Mouse (Mus musculus) olfactory bulb, adult 2 months (tissue): ENCODE results near the gene Lrrc45. TPM values are rescaled to one million over a fixed set of nuclear protein-coding genes. Genes with fewer than 3 reads are reported as not detected.
"Not testable (repeated sequence)": the region's sequence is repeated elsewhere in the genome, so short reads cannot be mapped to it uniquely, and the experiment has no call there.

Experiments used
- H3K27ac ChIP-seq: fragments of 200-500 bp; 2 replicates; pipeline ENCODE4 v1.5.1; 2012; ENCODE audit warnings: low read depth, low read length; ENCODE audit not compliant: insufficient read depth
- H3K4me1 ChIP-seq: fragments of 200-500 bp; 2 replicates; pipeline ENCODE4 v1.6.1; 2012; ENCODE audit warnings: low read length; ENCODE audit not compliant: control insufficient read depth, insufficient read depth
- H3K4me3 ChIP-seq: fragments of 200-500 bp; 2 replicates; pipeline ENCODE4 v1.5.1; 2012; ENCODE audit warnings: mild to moderate bottlenecking, low read depth, low read length, moderate library complexity; ENCODE audit not compliant: insufficient read depth
- CTCF ChIP-seq: fragments of 200-500 bp; IDR thresholded peaks from 2 replicates; pipeline ENCODE4 v1.5.1; 2012; ENCODE audit warnings: low read depth, mild to moderate bottlenecking, low read length, moderate library complexity; ENCODE audit not compliant: insufficient read depth
- POLR2A ChIP-seq: fragments of 200-500 bp; IDR thresholded peaks from 2 replicates; pipeline ENCODE4 v1.6.1; 2012; ENCODE audit warnings: mild to moderate bottlenecking, low read depth, low read length, moderate library complexity; ENCODE audit not compliant: insufficient read depth
- WGBS: fragments of 180-500 bp; shearing (Covaris S2); methylation state at CpG from one replicate; pipeline ENCODE4 v1.1.7; 2018; 5-methylcytosine and 5-hydroxymethylcytosine counted together
- polyA plus RNA-seq: library from polyadenylated mRNA; stranded (reverse); fragments of >200 nt; gene quantifications from 2 replicates; pipeline ENCODE4 v1.2.4, GENCODE M21; 2012; ENCODE audit warnings: low replicate concordance; ENCODE audit not compliant: missing spikeins, insufficient read depth, insufficient read length

Gene Lrrc45
- polyA plus RNA-seq, 1 experiment: not detected

DNA sequence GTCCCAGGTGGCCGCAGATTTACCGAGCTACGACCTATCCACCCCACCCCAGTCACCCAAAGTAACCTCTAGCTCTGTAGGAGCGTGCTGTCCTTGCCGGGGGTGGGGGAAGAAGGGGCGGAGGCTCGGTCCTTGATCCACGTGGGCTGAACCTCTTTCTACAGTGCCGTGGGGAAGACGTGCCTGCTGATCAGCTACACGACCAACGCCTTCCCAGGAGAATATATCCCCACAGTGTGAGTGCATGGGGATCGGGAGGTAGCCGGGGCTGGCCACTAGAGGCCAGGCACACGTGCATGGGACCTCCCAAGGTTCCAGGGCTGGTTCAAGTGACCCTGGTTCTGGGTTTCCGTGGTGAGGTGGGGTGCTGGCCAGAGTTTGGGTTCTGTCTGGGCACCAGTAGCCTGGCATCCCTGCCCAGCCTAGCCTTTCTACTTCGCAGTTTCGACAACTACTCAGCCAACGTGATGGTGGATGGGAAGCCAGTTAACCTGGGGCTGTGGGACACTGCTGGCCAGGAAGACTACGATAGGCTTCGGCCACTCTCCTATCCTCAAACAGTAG is 8.4 kb downstream of the Lrrc45 start:
- H3K27ac ChIP-seq: no peak overlapping the region
- H3K4me1 ChIP-seq: peaks cover 27% of the 10 kb centered on the region
- no peak for TF ChIP-seq POLR2A
- no peak for TF ChIP-seq CTCF
- H3K4me3 ChIP-seq: peak overlapping the region; percentile 66
- 20% methylated on average over 21 of the region's 21 CpGs for WGBS

GRCm38 (mm10) chr11:120722761-120723382 is 9.1 kb downstream of the Lrrc45 start:
- H3K27ac ChIP-seq: no peak overlapping the region
- peaks cover 29% of the 10 kb centered on the region for H3K4me1 ChIP-seq
- no peak overlapping the region for H3K4me3 ChIP-seq
- TF ChIP-seq CTCF: no peak
- TF ChIP-seq POLR2A: no peak
- WGBS: 87% methylated on average over 11 of the region's 11 CpGs

GRCm38 (mm10) chr11:120723509-120723908 is 9.8 kb downstream of the Lrrc45 start:
- TF ChIP-seq POLR2A: no peak
- no peak for TF ChIP-seq CTCF
- Histone ChIP-seq H3K4me1 (peaks cover 29% of the 10 kb centered on the region), H3K4me3 (no peak overlapping the region), H3K27ac (no peak overlapping the region)
- WGBS: 91% methylated on average over 7 of the region's 7 CpGs

DNA sequence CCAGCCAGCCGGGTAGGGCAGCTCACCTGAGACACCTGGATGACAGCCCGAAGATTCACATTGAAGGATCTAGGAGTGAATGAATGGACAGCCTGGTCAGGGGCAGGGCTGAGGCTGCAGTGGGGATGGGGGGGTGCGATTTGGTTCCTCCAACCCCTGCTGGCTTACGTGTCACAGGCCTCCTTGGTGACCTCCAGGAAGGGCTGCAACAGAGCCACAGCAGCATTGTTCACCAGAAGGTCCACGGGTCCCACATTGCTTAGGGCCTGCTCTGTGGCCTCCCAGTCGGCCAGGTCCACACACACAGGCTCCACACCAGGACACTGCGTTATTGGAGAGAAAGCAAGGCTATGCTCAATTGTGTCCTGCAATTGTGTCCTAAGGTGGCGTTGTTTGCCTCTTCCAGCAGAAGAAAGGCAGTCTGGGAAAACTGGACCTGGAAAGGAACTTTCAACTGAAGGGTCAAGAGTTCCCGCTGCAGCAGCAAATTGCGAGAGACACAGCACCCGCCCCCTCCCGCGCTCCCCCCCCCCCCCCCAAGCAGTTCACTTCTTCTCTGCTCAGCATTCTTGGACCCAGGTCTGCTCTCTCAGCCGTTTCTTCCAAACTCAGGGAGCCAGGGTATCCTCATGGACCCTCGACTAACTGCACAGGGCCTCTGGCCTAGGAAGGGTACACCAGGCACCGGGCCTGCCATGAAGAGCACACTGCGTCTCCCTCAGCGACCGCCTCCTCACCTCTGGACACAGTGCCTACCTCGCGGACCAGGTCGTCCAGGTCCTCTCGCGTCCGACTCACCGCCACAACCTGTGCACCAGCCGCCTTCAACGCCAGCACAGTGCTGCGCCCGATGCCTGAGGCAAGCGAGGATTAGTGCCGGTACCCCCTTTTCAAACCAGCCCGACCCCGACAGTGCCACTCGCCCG is 12.8 kb downstream of the Lrrc45 start:
- 23% methylated on average over 36 of the region's 36 CpGs for WGBS
- H3K27ac ChIP-seq: no peak overlapping the region
- H3K4me1 ChIP-seq: peaks cover 23% of the 10 kb centered on the region
- TF ChIP-seq POLR2A (no peak), CTCF (no peak)
- peak overlapping the region; percentile 51 for H3K4me3 ChIP-seq

DNA sequence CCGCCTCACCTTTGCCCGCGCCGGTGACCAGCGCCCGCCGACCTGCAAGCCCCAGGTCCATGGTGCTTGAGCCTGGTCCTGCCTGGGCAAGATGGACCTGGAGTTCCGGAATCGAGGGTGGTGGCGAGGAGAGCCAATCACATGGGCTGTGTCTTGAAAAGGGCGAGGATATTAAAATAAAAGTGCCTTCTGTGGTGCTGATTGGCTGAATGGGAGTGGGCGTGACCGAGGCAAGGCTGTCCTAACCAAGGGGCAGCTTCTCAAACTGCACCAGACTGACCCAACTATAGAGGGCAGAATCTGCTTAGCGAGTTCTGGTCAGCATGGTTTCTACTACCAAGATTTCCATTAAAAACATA is 13.4 kb downstream of the Lrrc45 start, which contains the start of gene Dcxr:
Dcxr (minus strand) TSS at position 113 of the 359 bp plus-strand sequence.
- peak within 1 kb of the TSS; percentile 51 for H3K4me3 ChIP-seq
- H3K4me1 ChIP-seq: peaks cover 17% of the 10 kb centered on the region
- TF ChIP-seq CTCF: no peak
- TF ChIP-seq POLR2A: no peak
- WGBS: 3% methylated on average over 14 of the region's 14 CpGs
- H3K27ac ChIP-seq: no peak within 1 kb of the TSS

- no peak for TF ChIP-seq POLR2A
- TF ChIP-seq CTCF: no peak
- Histone ChIP-seq H3K4me3 (no peak overlapping the region), H3K4me1 (peaks cover 14% of the 10 kb centered on the region), H3K27ac (no peak overlapping the region)
- 57% methylated on average over 12 of the region's 12 CpGs for WGBS
These were observed 13.8 kb downstream of the Lrrc45 start for GRCm38 (mm10) chr11:120727564-120727963.

DNA sequence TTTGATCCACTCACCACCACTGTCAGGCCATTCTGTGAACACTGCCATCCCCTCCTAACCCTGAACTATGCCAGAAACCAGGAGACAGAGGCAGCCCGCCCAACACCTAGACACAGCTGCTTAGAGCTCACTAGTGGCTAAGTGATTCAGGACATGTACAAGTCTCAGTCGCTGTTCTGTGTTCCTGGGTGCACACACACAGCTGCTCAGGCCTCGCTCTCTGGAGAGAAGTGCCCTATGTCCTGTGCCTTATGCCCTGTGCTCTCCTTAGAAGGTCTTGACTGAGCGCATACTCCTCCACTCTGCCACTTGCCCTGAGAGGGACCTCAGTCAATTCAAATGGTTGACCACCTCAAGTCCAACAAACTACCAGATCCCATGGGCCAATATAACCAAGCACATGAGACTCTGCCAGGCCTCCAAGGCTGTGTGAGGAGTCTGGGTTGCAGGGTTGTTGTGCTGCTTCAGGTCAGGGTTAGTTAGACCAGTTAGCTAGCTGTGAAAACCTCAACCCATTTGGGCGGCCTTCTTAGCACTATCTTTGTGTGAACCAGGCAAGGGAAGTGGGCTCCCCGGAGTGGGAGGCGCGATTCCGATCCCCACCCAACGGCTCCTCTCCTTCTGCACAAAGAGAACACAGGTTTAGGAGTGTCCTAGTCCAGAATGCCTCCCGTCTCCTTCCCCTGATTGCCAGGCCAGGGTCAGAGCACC is 15.0 kb downstream of the Lrrc45 start:
- TF ChIP-seq POLR2A (no peak), CTCF (no peak)
- Histone ChIP-seq H3K4me1 (peaks cover 14% of the 10 kb centered on the region), H3K27ac (no peak overlapping the region), H3K4me3 (no peak overlapping the region)
- WGBS: 83% methylated on average over 11 of the region's 11 CpGs

GRCm38 (mm10) chr11:120729432-120730050 is 15.8 kb downstream of the Lrrc45 start:
- H3K27ac ChIP-seq, H3K4me3 ChIP-seq: not testable (repeated sequence)
- 9% methylated on average over 18 of the region's 21 CpGs for WGBS
- peaks cover 14% of the 10 kb centered on the region for H3K4me1 ChIP-seq
